Mouse (Mus musculus): ENCODE results near the gene Sprr2b.
"Not testable (repeated sequence)": the region's sequence is repeated elsewhere in the genome, so short reads cannot be mapped to it uniquely, and the experiment has no call there.

GRCm38 (mm10) chr3:92279663-92280062, 36.8 kb upstream of the Sprr2b start:
- not testable (repeated sequence) for TF ChIP-seq GATA1 (IDR thresholded peaks at IDR 0.05; ENCODE audit: borderline replicate concordance, low read length); FLI1 (IDR thresholded peaks at IDR 0.05; ENCODE audit: low read length)
